Mouse (Mus musculus) kidney, postnatal 25 days (tissue): ENCODE data around the gene Llgl1.

ENCODE experiments used
- DNase-seq, 2 experiments: peaks; one replicate each; pipeline ENCODE4 v3.0.0; 2021; ENCODE audit warnings: mixed read lengths in 2 of 2

The Llgl1 gene

GRCm38 (mm10) chr11:60699524-60700075 lies at the start of gene Llgl1:
TSS of gene Llgl1 (plus strand) at chr11:60699723.
- peak; percentile 87 to 93 for DNase-seq

GRCm38 (mm10) chr11:60696165-60696564 lies 3.4 kb upstream of the Llgl1 start:
- DNase-seq = peak in 1 of 2 experiments; percentile 1

- no peak for DNase-seq
Measured at GRCm38 (mm10) chr11:60697561-60697960, 2.0 kb upstream of the Llgl1 start.

- DNase-seq = peak; percentile 88 to 89
Measured at GRCm38 (mm10) chr11:60698806-60699523, 558 bp upstream of the Llgl1 start.

GRCm38 (mm10) chr11:60700320-60701185 lies 1.0 kb downstream of the Llgl1 start:
- DNase-seq = no peak

GRCm38 (mm10) chr11:60701611-60702010 lies 2.1 kb downstream of the Llgl1 start:
- DNase-seq = peak in 1 of 2 experiments; percentile 45

- peak; percentile 69 to 78 for DNase-seq
Measured at GRCm38 (mm10) chr11:60703131-60703530, 3.6 kb downstream of the Llgl1 start.

GRCm38 (mm10) chr11:60704023-60704880 lies 4.7 kb downstream of the Llgl1 start:
- peak; percentile 1 to 26 for DNase-seq

GRCm38 (mm10) chr11:60705255-60705654 lies 5.7 kb downstream of the Llgl1 start:
- DNase-seq = peak in 1 of 2 experiments; percentile 1

GRCm38 (mm10) chr11:60706076-60706475 lies 6.6 kb downstream of the Llgl1 start:
- DNase-seq = peak in 1 of 2 experiments; percentile 31

- DNase-seq = peak in 1 of 2 experiments; percentile 44
Measured at GRCm38 (mm10) chr11:60706696-60707480, 7.4 kb downstream of the Llgl1 start.

GRCm38 (mm10) chr11:60707672-60708071 lies 8.1 kb downstream of the Llgl1 start:
- peak; percentile 89 to 94 for DNase-seq

GRCm38 (mm10) chr11:60708631-60709030 lies 9.1 kb downstream of the Llgl1 start:
- DNase-seq = no peak

GRCm38 (mm10) chr11:60709481-60710465 lies 10.2 kb downstream of the Llgl1 start:
- no peak for DNase-seq

GRCm38 (mm10) chr11:60711218-60711617 lies 11.7 kb downstream of the Llgl1 start:
- no peak for DNase-seq

- no peak for DNase-seq
Measured at GRCm38 (mm10) chr11:60712040-60712439, 12.5 kb downstream of the Llgl1 start.

GRCm38 (mm10) chr11:60712639-60713255 lies 13.2 kb downstream of the Llgl1 start:
- DNase-seq = no peak

GRCm38 (mm10) chr11:60715833-60716232 lies 16.3 kb downstream of the Llgl1 start:
- no peak for DNase-seq

GRCm38 (mm10) chr11:60719263-60719662 lies 19.7 kb downstream of the Llgl1 start:
- no peak for DNase-seq
